Mouse (Mus musculus) lung, adult 2 months (tissue): ENCODE data around the gene C2cd4c. TPM values are rescaled to one million over a fixed set of nuclear protein-coding genes. Genes with fewer than 3 reads are reported as not detected.

Experiments used
- DNase-seq: peaks from one replicate; pipeline ENCODE4 v3.0.0; 2022
- H3K4me1 ChIP-seq: fragments of 200-500 bp; 2 replicates; pipeline ENCODE4 v1.6.1; 2011; ENCODE audit warnings: low read length; ENCODE audit not compliant: control insufficient read depth, insufficient read depth
- H3K4me3 ChIP-seq: fragments of 200-500 bp; replicated peaks from 2 replicates; pipeline ENCODE3; 2011; ENCODE audit warnings: low read depth, mild to moderate bottlenecking, control low read depth, low read length; ENCODE audit errors: extremely low read depth
- CTCF ChIP-seq: fragments of 200-500 bp; IDR thresholded peaks from 2 replicates; pipeline ENCODE4 v1.5.1; 2011; ENCODE audit warnings: mild to moderate bottlenecking, low read length, control low read depth; ENCODE audit not compliant: insufficient read depth
- POLR2A ChIP-seq: fragments of 200-500 bp; IDR thresholded peaks from 2 replicates; pipeline ENCODE4 v1.6.1; 2011; ENCODE audit warnings: low read depth, mild to moderate bottlenecking, control low read depth, low read length, borderline replicate concordance; ENCODE audit errors: extremely low read depth
- WGBS: fragments of 180-500 bp; shearing (Covaris S2); methylation state at CpG from one replicate; pipeline ENCODE4 v1.1.7; 2018; 5-methylcytosine and 5-hydroxymethylcytosine counted together
- polyA plus RNA-seq: library from polyadenylated mRNA; depleted of rRNA; stranded (reverse); fragments of >200 nt; gene quantifications from 2 replicates; pipeline ENCODE4 v1.2.3, GENCODE M21; 2012; rRNA removed

C2cd4c gene
- polyA plus RNA-seq, 1 experiment, result not detected

GRCm38 (mm10) chr10:79574350-79574749 lies 39.5 kb downstream of the C2cd4c start:
- 69% methylated on average over 8 of the region's 8 CpGs for WGBS
- no peak for DNase-seq
- Histone ChIP-seq H3K4me1 (no peaks in the 10 kb centered on the region), H3K4me3 (no peak overlapping the region)
- TF ChIP-seq CTCF, result no peak
- no peak for TF ChIP-seq POLR2A

- WGBS, result 86% methylated on average over 6 of the region's 6 CpGs
- no peak overlapping the region for H3K4me3 ChIP-seq
- TF ChIP-seq CTCF, result no peak
- no peak for TF ChIP-seq POLR2A
- H3K4me1 ChIP-seq, result no peaks in the 10 kb centered on the region
- DNase-seq, result no peak
These were observed 40.2 kb downstream of the C2cd4c start for GRCm38 (mm10) chr10:79573611-79574010.

- no peak for DNase-seq
- TF ChIP-seq CTCF (no peak), POLR2A (no peak)
- 94% methylated on average over 2 of the region's 2 CpGs for WGBS
- no peak overlapping the region for H3K4me3 ChIP-seq
- no peaks in the 10 kb centered on the region for H3K4me1 ChIP-seq
These were observed 42.5 kb downstream of the C2cd4c start for GRCm38 (mm10) chr10:79571314-79571713.

- Histone ChIP-seq H3K4me3 (no peak overlapping the region), H3K4me1 (no peaks in the 10 kb centered on the region)
- WGBS, result 85% methylated on average over 5 of the region's 5 CpGs
- DNase-seq, result no peak
- TF ChIP-seq CTCF, result no peak
- TF ChIP-seq POLR2A, result no peak
These were observed 43.9 kb downstream of the C2cd4c start for GRCm38 (mm10) chr10:79569921-79570320.

GRCm38 (mm10) chr10:79559716-79560115 lies 54.1 kb downstream of the C2cd4c start:
- TF ChIP-seq CTCF, result no peak
- no peak for TF ChIP-seq POLR2A
- 80% methylated on average over 2 of the region's 2 CpGs for WGBS
- no peak for DNase-seq
- Histone ChIP-seq H3K4me3 (no peak overlapping the region), H3K4me1 (no peaks in the 10 kb centered on the region)

GRCm38 (mm10) chr10:79557496-79557895 lies 56.3 kb downstream of the C2cd4c start:
- no peak for DNase-seq
- WGBS, result 93% methylated on average over 5 of the region's 5 CpGs
- TF ChIP-seq CTCF (no peak), POLR2A (no peak)

GRCm38 (mm10) chr10:79556951-79557350 lies 56.9 kb downstream of the C2cd4c start:
- H3K4me3 ChIP-seq, result no peak overlapping the region
- no peak for DNase-seq

More at GRCm38 (mm10) chr10:79557496-79557895, 56.3 kb downstream of the C2cd4c start:
- Histone ChIP-seq H3K4me3 (no peak overlapping the region), H3K4me1 (peaks cover 8% of the 10 kb centered on the region; the same call in 1 of the 2 replicates)

More at GRCm38 (mm10) chr10:79556951-79557350, 56.9 kb downstream of the C2cd4c start:
- 86% methylated on average over 5 of the region's 5 CpGs for WGBS
- TF ChIP-seq POLR2A (no peak), CTCF (no peak)
- peaks cover 8% of the 10 kb centered on the region; the same call in 1 of the 2 replicates for H3K4me1 ChIP-seq

Other genes starting within 250 kb of the C2cd4c start
- not detected in 2 replicates for gene Vmn2r83, start 145.3 kb downstream of the C2cd4c start, polyA plus RNA-seq
- 27.9 and 30.4 TPM in 2 replicates for gene Plpp2, start 80.2 kb downstream of the C2cd4c start, polyA plus RNA-seq
- 62.5 and 71.8 TPM in 2 replicates for gene Mier2, start 58.8 kb downstream of the C2cd4c start, polyA plus RNA-seq
- gene Theg, start 26.7 kb downstream of the C2cd4c start, polyA plus RNA-seq, result not detected in 2 replicates
- 2.4 and 2.7 TPM in 2 replicates for gene Shc2, start 23.9 kb upstream of the C2cd4c start, polyA plus RNA-seq
- not detected in 2 replicates for gene Odf3l2, start 31.7 kb upstream of the C2cd4c start, polyA plus RNA-seq
- gene Madcam1, start 50.5 kb upstream of the C2cd4c start, polyA plus RNA-seq, result 0.13 TPM in 1 of 2 replicates, not detected in the other
- 70.4 and 84.7 TPM in 2 replicates for gene Tpgs1, start 55.3 kb upstream of the C2cd4c start, polyA plus RNA-seq
- 112 and 121 TPM in 2 replicates for gene Cdc34, start 68.2 kb upstream of the C2cd4c start, polyA plus RNA-seq
- gene Gzmm, start 75.0 kb upstream of the C2cd4c start, polyA plus RNA-seq, result 1.5 and 1.6 TPM in 2 replicates
- 684 and 692 TPM in 2 replicates for gene Bsg, start 90.5 kb upstream of the C2cd4c start, polyA plus RNA-seq
- gene Hcn2, start 102.6 kb upstream of the C2cd4c start, polyA plus RNA-seq, result 3.0 and 3.9 TPM in 2 replicates
- gene Polrmt, start 132.6 kb upstream of the C2cd4c start, polyA plus RNA-seq, result 42.0 and 46.2 TPM in 2 replicates
- gene Fgf22, start 141.1 kb upstream of the C2cd4c start, polyA plus RNA-seq, result 0.10 and 1.0 TPM in 2 replicates
- 103 and 134 TPM in 2 replicates for gene Rnf126, start 152.9 kb upstream of the C2cd4c start, polyA plus RNA-seq
- gene Fstl3, start 163.2 kb upstream of the C2cd4c start, polyA plus RNA-seq, result 65.8 and 72.7 TPM in 2 replicates
- gene Prss57, start 176.9 kb upstream of the C2cd4c start, polyA plus RNA-seq, result 0.20 TPM in 1 of 2 replicates, not detected in the other
- gene Palm, start 179.5 kb upstream of the C2cd4c start, polyA plus RNA-seq, result 34.2 and 38.5 TPM in 2 replicates
- 4.0 and 4.8 TPM in 2 replicates for gene Misp, start 207.0 kb upstream of the C2cd4c start, polyA plus RNA-seq
- 224 and 265 TPM in 2 replicates for gene Ptbp1, start 240.4 kb upstream of the C2cd4c start, polyA plus RNA-seq